Mouse (Mus musculus): ENCODE measurements around the gene Sdhb. TPM values are rescaled to one million over a fixed set of nuclear protein-coding genes. Genes with fewer than 3 reads are reported as not detected.
A peak's percentile ranks its signal among the peaks of the same experiment; 100 is the strongest.

Sdhb gene
- polyA plus RNA-seq, 1 experiment from 2014 or later: 442 TPM

GRCm38 (mm10) chr4:140992215-140992614 lies 31.2 kb downstream of the Sdhb start:
- WGBS: 86% methylated on average over 20 of the region's 20 CpGs
- Histone ChIP-seq H3K9ac (ENCODE audit: low read depth, low read length) (no peak overlapping the region), H3K4me2 (replicated peaks; ENCODE audit: low read depth, low read length) (no peak overlapping the region), H3K9me3 (ENCODE audit: control insufficient read depth, low read length) (no peaks in the 10 kb centered on the region), H3K36me3 (ENCODE audit: control insufficient read depth, insufficient read depth, low read length) (peaks cover 53% of the 10 kb centered on the region), H3K27ac (ENCODE audit: low read depth, low read length) (no peak overlapping the region), H3K4me3 (ENCODE audit: low read length) (no peak overlapping the region), H3K27me3 (ENCODE audit: control insufficient read depth, insufficient read depth, low read length) (no peaks in the 10 kb centered on the region), H3K4me1 (ENCODE audit: control insufficient read depth, insufficient read depth, low read length) (peaks cover 10% of the 10 kb centered on the region)
- no peak for ATAC-seq (ENCODE audit: low FRiP score, low TSS enrichment)

GRCm38 (mm10) chr4:140993846-140994245 lies 32.8 kb downstream of the Sdhb start:
- Histone ChIP-seq H3K9me3 (ENCODE audit: control insufficient read depth, low read length) (no peaks in the 10 kb centered on the region), H3K36me3 (ENCODE audit: control insufficient read depth, insufficient read depth, low read length) (peaks cover 60% of the 10 kb centered on the region), H3K4me1 (ENCODE audit: control insufficient read depth, insufficient read depth, low read length) (peaks cover 3% of the 10 kb centered on the region; the same call in 1 of the 2 replicates), H3K27me3 (ENCODE audit: control insufficient read depth, insufficient read depth, low read length) (no peaks in the 10 kb centered on the region), H3K27ac (ENCODE audit: low read depth, low read length) (no peak overlapping the region), H3K9ac (ENCODE audit: low read depth, low read length) (no peak overlapping the region), H3K4me2 (replicated peaks; ENCODE audit: low read depth, low read length) (no peak overlapping the region), H3K4me3 (ENCODE audit: low read length) (no peak overlapping the region)
- no peak for ATAC-seq (ENCODE audit: low FRiP score, low TSS enrichment)
- 26% methylated on average over 8 of the region's 8 CpGs for WGBS

- Histone ChIP-seq H3K36me3 (ENCODE audit: control insufficient read depth, insufficient read depth, low read length) (peaks cover 72% of the 10 kb centered on the region), H3K9ac (ENCODE audit: low read depth, low read length) (no peak overlapping the region), H3K9me3 (ENCODE audit: control insufficient read depth, low read length) (no peaks in the 10 kb centered on the region), H3K4me3 (ENCODE audit: low read length) (no peak overlapping the region), H3K4me1 (ENCODE audit: control insufficient read depth, insufficient read depth, low read length) (no peaks in the 10 kb centered on the region), H3K27me3 (ENCODE audit: control insufficient read depth, insufficient read depth, low read length) (no peaks in the 10 kb centered on the region), H3K27ac (ENCODE audit: low read depth, low read length) (no peak overlapping the region), H3K4me2 (replicated peaks; ENCODE audit: low read depth, low read length) (no peak overlapping the region)
- WGBS: 93% methylated on average over 8 of the region's 8 CpGs
- ATAC-seq (ENCODE audit: low FRiP score, low TSS enrichment): no peak
These were observed 34.8 kb downstream of the Sdhb start for GRCm38 (mm10) chr4:140995811-140996210.

DNA sequence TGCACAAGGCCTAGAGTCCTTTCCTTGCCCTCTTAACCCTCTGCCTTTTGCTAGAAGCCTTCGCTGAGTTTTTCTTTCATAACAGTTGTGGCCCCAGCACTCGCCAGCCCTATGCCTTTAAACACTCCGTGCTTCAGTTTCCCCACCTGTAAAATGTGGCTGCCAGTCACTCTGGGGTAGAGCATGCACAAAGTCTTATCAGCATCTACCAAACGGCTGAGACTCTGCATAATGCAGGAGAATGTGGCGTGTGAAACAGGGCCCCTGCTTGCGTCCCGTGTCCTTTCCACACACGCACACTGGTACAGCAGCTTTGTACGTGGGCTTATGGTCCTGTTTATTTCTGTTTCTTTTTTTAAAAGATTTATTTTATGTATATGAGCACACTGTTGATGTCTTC lies 35.8 kb downstream of the Sdhb start:
- H3K4me1 ChIP-seq (ENCODE audit: control insufficient read depth, insufficient read depth, low read length): no peaks in the 10 kb centered on the region
- no peak overlapping the region for H3K4me3 ChIP-seq (ENCODE audit: low read length)
- no peaks in the 10 kb centered on the region for H3K9me3 ChIP-seq (ENCODE audit: control insufficient read depth, low read length)
- ATAC-seq (ENCODE audit: low FRiP score, low TSS enrichment): no peak
- no peak overlapping the region for H3K4me2 ChIP-seq (replicated peaks; ENCODE audit: low read depth, low read length)
- no peak overlapping the region for H3K9ac ChIP-seq (ENCODE audit: low read depth, low read length)
- no peaks in the 10 kb centered on the region for H3K27me3 ChIP-seq (ENCODE audit: control insufficient read depth, insufficient read depth, low read length)
- WGBS: 95% methylated on average over 9 of the region's 9 CpGs
- no peak overlapping the region for H3K27ac ChIP-seq (ENCODE audit: low read depth, low read length)
- peaks cover 76% of the 10 kb centered on the region for H3K36me3 ChIP-seq (ENCODE audit: control insufficient read depth, insufficient read depth, low read length)

GRCm38 (mm10) chr4:141005983-141006382 lies 45.0 kb downstream of the Sdhb start:
- H3K27ac ChIP-seq (ENCODE audit: low read depth, low read length): no peak overlapping the region
- H3K9ac ChIP-seq (ENCODE audit: low read depth, low read length): no peak overlapping the region
- H3K36me3 ChIP-seq (ENCODE audit: control insufficient read depth, insufficient read depth, low read length): peaks cover 52% of the 10 kb centered on the region
- 75% methylated on average over 13 of the region's 13 CpGs for WGBS
- 0 out of 2 replicates have a peak, but pooled peaks cover 4% of the 10 kb centered on the region for H3K4me1 ChIP-seq (ENCODE audit: control insufficient read depth, insufficient read depth, low read length)
- H3K4me2 ChIP-seq (replicated peaks; ENCODE audit: low read depth, low read length): no peak overlapping the region
- ATAC-seq (ENCODE audit: low FRiP score, low TSS enrichment): no peak
- no peaks in the 10 kb centered on the region for H3K9me3 ChIP-seq (ENCODE audit: control insufficient read depth, low read length)
- no peaks in the 10 kb centered on the region for H3K27me3 ChIP-seq (ENCODE audit: control insufficient read depth, insufficient read depth, low read length)
- H3K4me3 ChIP-seq (ENCODE audit: low read length): no peak overlapping the region

DNA sequence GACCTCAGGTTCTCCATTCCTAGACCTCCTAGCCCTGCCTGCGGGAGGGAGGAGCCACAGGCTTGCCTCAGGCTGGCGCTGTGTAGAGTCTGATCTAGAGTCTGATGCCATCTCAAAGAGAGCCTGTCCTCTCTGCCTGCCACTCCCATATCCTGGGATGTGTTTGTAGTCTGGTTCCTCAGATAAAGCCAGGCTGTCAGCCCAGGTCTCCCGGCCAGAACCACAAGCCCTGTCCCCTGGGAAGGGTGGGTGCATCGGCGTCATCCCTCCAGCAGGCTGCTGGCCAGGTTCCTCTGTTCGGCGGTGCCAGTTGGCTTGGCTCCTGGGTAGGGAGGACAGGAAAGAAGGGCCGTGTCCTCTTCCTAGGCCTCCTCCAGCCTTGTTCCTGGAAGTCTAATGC lies 47.0 kb downstream of the Sdhb start:
- peaks cover 41% of the 10 kb centered on the region for H3K36me3 ChIP-seq (ENCODE audit: control insufficient read depth, insufficient read depth, low read length)
- H3K27me3 ChIP-seq (ENCODE audit: control insufficient read depth, insufficient read depth, low read length): no peaks in the 10 kb centered on the region
- H3K4me2 ChIP-seq (replicated peaks; ENCODE audit: low read depth, low read length): no peak overlapping the region
- H3K4me1 ChIP-seq (ENCODE audit: control insufficient read depth, insufficient read depth, low read length): peaks cover 14% of the 10 kb centered on the region
- no peak overlapping the region for H3K4me3 ChIP-seq (ENCODE audit: low read length)
- no peak overlapping the region for H3K27ac ChIP-seq (ENCODE audit: low read depth, low read length)
- ATAC-seq (ENCODE audit: low FRiP score, low TSS enrichment): no peak
- no peaks in the 10 kb centered on the region for H3K9me3 ChIP-seq (ENCODE audit: control insufficient read depth, low read length)
- WGBS: 98% methylated on average over 8 of the region's 8 CpGs
- no peak overlapping the region for H3K9ac ChIP-seq (ENCODE audit: low read depth, low read length)

DNA sequence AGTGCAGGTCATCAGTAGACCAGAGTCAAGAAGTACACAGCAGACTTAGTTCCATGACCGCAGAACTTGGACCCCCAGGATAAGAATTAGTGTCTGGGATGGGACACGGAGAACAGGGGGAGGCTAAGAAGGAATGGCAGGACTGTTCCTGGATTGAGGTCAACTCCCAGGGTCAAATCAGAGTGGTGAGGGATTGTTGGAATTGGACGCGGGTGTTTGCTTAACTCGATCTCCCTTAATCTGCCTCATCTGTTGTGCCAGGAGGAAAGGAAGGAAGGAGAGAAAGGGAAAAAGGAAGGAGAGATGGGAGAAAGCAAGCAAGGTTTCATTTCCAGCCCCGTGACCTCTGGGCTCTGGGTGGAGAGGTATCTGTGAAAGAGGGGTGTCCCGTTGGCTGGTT lies 49.1 kb downstream of the Sdhb start, which contains the start of gene Mfap2:
Gene Mfap2 (plus strand): TSS at position 301 of the 400 bp plus-strand sequence.
- H3K4me2 ChIP-seq (replicated peaks; ENCODE audit: low read depth, low read length): peak within 1 kb of the TSS; percentile 54
- WGBS: 13% methylated on average over 7 of the region's 7 CpGs
- peak within 1 kb of the TSS; percentile 73 for H3K27ac ChIP-seq (ENCODE audit: low read depth, low read length)
- ATAC-seq (ENCODE audit: low FRiP score, low TSS enrichment): no peak
- peak within 1 kb of the TSS; percentile 60 for H3K4me3 ChIP-seq (ENCODE audit: low read length)
- H3K9me3 ChIP-seq (ENCODE audit: control insufficient read depth, low read length): no peaks in the 10 kb centered on the region
- H3K4me1 ChIP-seq (ENCODE audit: control insufficient read depth, insufficient read depth, low read length): peaks cover 14% of the 10 kb centered on the region
- H3K9ac ChIP-seq (ENCODE audit: low read depth, low read length): peak within 1 kb of the TSS; percentile 80
- H3K36me3 ChIP-seq (ENCODE audit: control insufficient read depth, insufficient read depth, low read length): peaks cover 47% of the 10 kb centered on the region
- H3K27me3 ChIP-seq (ENCODE audit: control insufficient read depth, insufficient read depth, low read length): no peaks in the 10 kb centered on the region

- Histone ChIP-seq H3K4me2 (replicated peaks; ENCODE audit: low read depth, low read length) (peak overlapping the region; percentile 54), H3K27me3 (ENCODE audit: control insufficient read depth, insufficient read depth, low read length) (no peaks in the 10 kb centered on the region), H3K27ac (ENCODE audit: low read depth, low read length) (peak overlapping the region; percentile 73), H3K4me1 (ENCODE audit: control insufficient read depth, insufficient read depth, low read length) (peaks cover 14% of the 10 kb centered on the region), H3K9me3 (ENCODE audit: control insufficient read depth, low read length) (no peaks in the 10 kb centered on the region), H3K9ac (ENCODE audit: low read depth, low read length) (peak overlapping the region; percentile 80), H3K4me3 (ENCODE audit: low read length) (peak overlapping the region; percentile 60), H3K36me3 (ENCODE audit: control insufficient read depth, insufficient read depth, low read length) (peaks cover 50% of the 10 kb centered on the region)
- ATAC-seq (ENCODE audit: low FRiP score, low TSS enrichment): peak; percentile 78
- WGBS: 1% methylated on average over 17 of the region's 26 CpGs
These were observed 49.5 kb downstream of the Sdhb start for GRCm38 (mm10) chr4:141010526-141010925.

GRCm38 (mm10) chr4:141010941-141011429 lies 50.0 kb downstream of the Sdhb start:
- Histone ChIP-seq H3K27me3 (ENCODE audit: control insufficient read depth, insufficient read depth, low read length) (no peaks in the 10 kb centered on the region), H3K27ac (ENCODE audit: low read depth, low read length) (peak overlapping the region; percentile 73), H3K4me2 (replicated peaks; ENCODE audit: low read depth, low read length) (peak overlapping the region; percentile 54), H3K9me3 (ENCODE audit: control insufficient read depth, low read length) (no peaks in the 10 kb centered on the region), H3K36me3 (ENCODE audit: control insufficient read depth, insufficient read depth, low read length) (peaks cover 51% of the 10 kb centered on the region), H3K9ac (ENCODE audit: low read depth, low read length) (peak overlapping the region; percentile 80), H3K4me3 (ENCODE audit: low read length) (peak overlapping the region; percentile 60), H3K4me1 (ENCODE audit: control insufficient read depth, insufficient read depth, low read length) (peaks cover 14% of the 10 kb centered on the region)
- 1% methylated on average over 16 of the region's 17 CpGs for WGBS
- peak; percentile 48 for ATAC-seq (ENCODE audit: low FRiP score, low TSS enrichment)
